Mouse (Mus musculus): ENCODE measurements around the gene Tcea3.

The Tcea3 gene

GRCm38 (mm10) chr4:136270648-136271047 lies 23.1 kb downstream of the Tcea3 start:
- in situ Hi-C loops (cut with MboI, MseI), result no loop called here

- in situ Hi-C loops (cut with MboI, MseI), result no loop called here
Observed at GRCm38 (mm10) chr4:136281097-136281496, 33.6 kb downstream of the Tcea3 start.

- in situ Hi-C loops (cut with MboI, MseI), result no loop called here
Observed at GRCm38 (mm10) chr4:136281611-136282010, 34.1 kb downstream of the Tcea3 start.

GRCm38 (mm10) chr4:136282621-136283480 lies 35.3 kb downstream of the Tcea3 start:
- in situ Hi-C loops (cut with MboI, MseI), result no loop called here

GRCm38 (mm10) chr4:136283783-136284182 lies 36.3 kb downstream of the Tcea3 start:
- in situ Hi-C loops (cut with MboI, MseI), result no loop called here

DNA sequence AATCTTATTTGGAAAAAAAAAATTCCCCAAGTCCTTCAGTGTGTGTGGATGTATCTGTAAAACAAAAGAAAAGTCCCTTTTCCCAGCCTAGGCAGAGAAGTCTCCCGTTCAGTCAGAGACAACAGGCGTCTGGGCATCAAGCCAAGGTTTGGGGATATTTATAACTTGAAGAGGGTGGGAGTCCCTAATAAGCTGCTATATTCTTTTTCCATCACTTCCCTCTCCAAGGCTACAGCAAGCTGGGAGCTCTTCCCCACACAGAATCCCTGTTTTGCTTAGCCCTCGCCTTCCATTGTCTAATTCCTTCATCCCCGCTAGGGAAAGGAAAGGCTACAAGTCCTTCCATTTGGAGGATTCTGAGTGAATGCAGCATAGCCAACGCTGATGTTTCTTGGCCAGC lies 36.9 kb downstream of the Tcea3 start, which contains the start of gene Zfp46:
Zfp46 (plus strand) TSS at position 229 of the 400 bp plus-strand sequence.
- in situ Hi-C loops (cut with MboI, MseI), result no loop called here

DNA sequence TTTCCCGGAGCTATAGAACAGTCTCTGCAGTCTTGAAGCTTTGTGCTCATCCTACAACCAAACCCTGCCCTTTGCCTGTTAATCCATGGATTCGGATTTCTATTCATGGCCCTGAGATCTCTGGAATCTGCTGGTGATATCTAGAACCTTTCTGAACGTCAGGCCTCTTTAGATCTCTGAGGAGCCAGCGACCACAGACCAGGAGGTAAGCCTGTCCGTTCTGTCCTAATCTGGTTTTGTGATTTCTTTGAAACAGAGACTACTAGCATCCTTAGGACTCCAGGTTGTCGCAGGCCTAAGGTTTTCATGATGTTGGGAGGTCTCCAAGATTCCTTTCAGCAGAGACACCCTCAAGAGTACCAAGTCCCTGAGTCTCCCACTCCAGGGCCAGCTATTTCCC lies 37.4 kb downstream of the Tcea3 start:
- in situ Hi-C loops (cut with MboI, MseI), result no loop called here

- in situ Hi-C loops (cut with MboI, MseI), result no loop called here
Observed at GRCm38 (mm10) chr4:136285348-136285810, 37.9 kb downstream of the Tcea3 start.

DNA sequence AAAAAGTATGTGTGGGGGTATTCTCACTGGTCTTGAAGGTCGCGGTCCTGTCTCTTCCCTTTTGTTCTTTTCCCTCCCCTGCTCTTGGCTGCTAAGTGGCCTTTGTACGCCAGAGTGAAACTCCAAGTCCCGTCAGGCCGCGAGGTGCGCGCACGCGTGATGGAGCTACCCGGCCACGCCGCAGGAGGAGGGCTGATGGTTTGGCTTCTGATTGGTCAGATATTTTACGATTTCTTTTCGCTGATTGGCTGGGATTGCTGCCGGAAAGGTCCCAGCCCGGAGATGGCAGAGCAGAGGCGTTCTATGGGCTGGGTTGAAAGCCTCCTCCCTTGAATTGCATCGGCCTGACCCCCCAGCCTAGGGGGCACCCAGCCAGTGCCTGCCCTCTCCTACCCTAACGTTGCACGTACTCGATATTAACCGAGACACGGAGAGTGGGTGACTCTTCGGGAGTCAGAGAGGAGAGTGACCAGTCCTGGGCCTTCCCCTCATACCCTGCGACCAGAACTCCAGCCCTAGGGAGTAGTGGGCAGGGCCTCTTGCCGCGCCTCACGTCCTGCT lies 38.4 kb downstream of the Tcea3 start:
- in situ Hi-C loops (cut with MboI, MseI), result no loop called here

DNA sequence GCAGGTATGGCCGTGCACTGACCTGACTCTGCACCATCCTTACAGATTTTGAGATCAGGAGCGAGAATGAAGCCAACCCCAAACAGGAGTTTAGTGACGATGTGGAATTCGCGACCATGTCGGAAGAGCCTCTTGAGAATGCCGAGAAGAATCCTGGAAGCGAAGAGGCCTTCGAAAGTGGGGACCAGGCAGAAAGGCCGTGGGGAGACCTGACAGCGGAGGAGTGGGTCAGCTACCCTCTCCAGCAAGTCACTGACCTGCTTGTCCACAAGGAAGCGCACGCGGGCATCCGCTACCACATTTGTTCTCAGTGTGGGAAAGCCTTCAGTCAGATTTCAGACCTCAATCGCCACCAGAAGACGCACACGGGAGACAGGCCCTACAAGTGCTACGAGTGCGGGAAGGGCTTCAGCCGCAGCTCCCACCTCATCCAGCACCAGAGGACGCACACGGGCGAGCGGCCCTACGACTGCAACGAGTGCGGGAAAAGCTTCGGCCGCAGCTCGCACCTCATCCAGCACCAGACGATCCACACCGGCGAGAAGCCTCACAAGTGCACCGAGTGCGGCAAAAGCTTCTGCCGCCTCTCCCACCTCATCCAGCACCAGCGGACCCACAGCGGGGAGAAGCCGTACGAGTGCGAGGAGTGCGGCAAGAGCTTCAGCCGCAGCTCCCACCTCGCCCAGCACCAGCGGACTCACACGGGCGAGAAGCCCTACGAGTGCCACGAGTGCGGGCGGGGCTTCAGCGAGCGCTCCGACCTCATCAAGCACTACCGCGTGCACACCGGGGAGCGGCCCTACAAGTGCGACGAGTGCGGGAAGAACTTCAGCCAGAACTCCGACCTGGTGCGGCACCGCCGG lies 42.6 kb downstream of the Tcea3 start:
- in situ Hi-C loops (cut with MboI, MseI), result no loop called here

GRCm38 (mm10) chr4:136290781-136291595 lies 43.5 kb downstream of the Tcea3 start:
- in situ Hi-C loops (cut with MboI, MseI), result no loop called here

- in situ Hi-C loops (cut with MboI, MseI), result no loop called here
Observed at GRCm38 (mm10) chr4:136291692-136292091, 44.2 kb downstream of the Tcea3 start.

GRCm38 (mm10) chr4:136295941-136296340 lies 48.4 kb downstream of the Tcea3 start:
- in situ Hi-C loops (cut with MboI, MseI), result no loop called here

- in situ Hi-C loops (cut with MboI, MseI), result no loop called here
Observed at GRCm38 (mm10) chr4:136302462-136302861, 54.9 kb downstream of the Tcea3 start.

DNA sequence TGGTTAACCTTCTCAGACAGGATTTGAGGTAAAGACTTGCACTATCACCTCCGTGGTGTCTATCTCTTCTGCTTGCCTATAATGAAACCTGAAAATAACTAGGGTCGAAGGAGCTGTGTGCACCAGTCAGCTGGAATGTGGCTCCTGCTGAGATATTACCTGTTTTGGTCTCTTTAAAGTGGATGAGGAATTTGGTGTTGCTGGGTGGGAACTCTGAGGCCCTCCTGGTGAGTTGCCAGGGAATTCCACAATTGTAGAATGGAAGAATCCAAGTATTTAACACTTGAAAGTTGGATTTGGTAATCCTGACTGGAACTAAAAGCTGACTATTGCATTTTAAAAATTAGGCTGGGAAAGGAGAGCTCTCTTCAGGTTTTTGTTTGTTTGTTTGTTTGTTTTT lies 56.7 kb downstream of the Tcea3 start:
- in situ Hi-C loops (cut with MboI, MseI), result no loop called here

DNA sequence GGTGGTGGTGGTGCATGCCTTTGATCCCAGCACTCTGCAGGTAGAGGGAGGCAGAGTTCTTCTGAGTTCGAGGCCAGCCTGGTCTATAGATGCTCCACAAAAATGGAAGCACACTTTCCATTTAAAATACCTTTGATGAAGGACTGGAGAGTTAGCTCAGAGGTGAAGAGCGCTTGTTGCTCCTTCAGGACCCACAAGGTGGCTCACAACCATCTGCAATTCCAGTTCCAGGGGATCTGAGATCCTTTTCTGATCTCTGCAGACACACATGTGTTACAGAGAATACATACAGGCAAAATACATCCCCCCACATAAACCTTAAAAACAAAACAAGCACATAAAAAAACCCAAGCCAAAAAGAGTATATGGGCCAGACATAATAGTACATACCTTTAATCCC lies 60.8 kb downstream of the Tcea3 start:
- in situ Hi-C loops (cut with MboI, MseI), result no loop called here

- in situ Hi-C loops (cut with MboI, MseI), result no loop called here
Observed at GRCm38 (mm10) chr4:136309780-136310179, 62.3 kb downstream of the Tcea3 start.

DNA sequence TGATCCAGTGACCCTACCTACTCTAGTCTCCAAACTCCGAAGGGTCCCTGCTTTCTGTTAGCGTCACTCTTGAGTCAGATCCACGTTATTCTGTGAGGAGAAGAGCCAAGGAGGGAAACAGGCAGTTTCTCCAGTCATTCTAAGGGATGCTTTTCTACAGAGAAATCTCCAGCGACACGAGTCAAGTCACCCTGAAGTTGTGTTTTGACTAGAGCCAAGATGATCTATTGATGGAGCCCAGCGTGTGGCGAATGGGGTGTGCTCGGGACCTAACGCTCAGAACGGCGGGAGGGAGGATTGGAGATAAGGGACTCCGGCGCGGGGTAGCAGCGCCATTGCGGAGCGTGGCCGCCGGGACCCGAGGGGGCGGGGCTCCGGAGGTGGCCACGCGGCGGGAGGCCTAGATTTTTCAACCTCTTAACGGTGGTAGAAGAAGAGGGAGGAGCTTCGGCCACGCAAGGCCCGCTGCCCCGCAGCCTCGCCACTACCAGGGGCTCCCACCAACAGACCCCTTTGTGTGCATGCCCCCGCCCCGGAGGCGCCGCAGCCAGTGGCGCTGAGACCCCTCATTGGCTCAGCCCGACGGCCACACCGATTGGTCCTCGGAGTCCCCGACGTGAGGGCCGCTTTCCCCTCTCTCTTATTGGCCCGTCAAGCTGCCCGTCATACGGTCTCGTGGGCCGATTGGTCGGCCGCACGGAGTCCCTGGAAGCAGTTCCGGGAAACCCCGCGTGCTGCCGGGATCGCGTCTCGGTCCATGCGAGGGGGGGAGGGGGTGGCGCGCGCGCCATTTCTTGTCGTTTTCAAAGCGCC lies 62.9 kb downstream of the Tcea3 start, which contains the start of gene Hnrnpr:
Hnrnpr (plus strand) TSS at position 714 of the 813 bp plus-strand sequence.
- in situ Hi-C loops (cut with MboI, MseI), result no loop called here

- in situ Hi-C loops (cut with MboI, MseI), result no loop called here
Observed at GRCm38 (mm10) chr4:136311042-136311999, 63.8 kb downstream of the Tcea3 start.
